Mouse (Mus musculus) cerebellum, postnatal 25 days (tissue): ENCODE measurements around the gene Aox1.
A peak's percentile ranks its signal among the peaks of the same experiment; 100 is the strongest.

Experiments used
- DNase-seq, 2 experiments: peaks; one replicate each; pipeline ENCODE4 v3.0.0; 2021; ENCODE audit warnings: mixed read lengths in 2 of 2

Gene Aox1

GRCm38 (mm10) chr1:58065606-58066005 lies 35.9 kb downstream of the Aox1 start:
- no peak for DNase-seq

- DNase-seq: no peak
These were observed 39.5 kb downstream of the Aox1 start for GRCm38 (mm10) chr1:58069181-58069580.

- no peak for DNase-seq
These were observed 40.4 kb downstream of the Aox1 start for GRCm38 (mm10) chr1:58070091-58070490.

- no peak for DNase-seq
These were observed 41.3 kb downstream of the Aox1 start for GRCm38 (mm10) chr1:58071006-58071405.

GRCm38 (mm10) chr1:58071509-58071908 lies 41.8 kb downstream of the Aox1 start:
- DNase-seq: no peak

GRCm38 (mm10) chr1:58072416-58072815 lies 42.7 kb downstream of the Aox1 start:
- no peak for DNase-seq

GRCm38 (mm10) chr1:58072991-58073730 lies 43.4 kb downstream of the Aox1 start:
- no peak for DNase-seq

- DNase-seq: no peak
These were observed 44.5 kb downstream of the Aox1 start for GRCm38 (mm10) chr1:58074266-58074665.

DNA sequence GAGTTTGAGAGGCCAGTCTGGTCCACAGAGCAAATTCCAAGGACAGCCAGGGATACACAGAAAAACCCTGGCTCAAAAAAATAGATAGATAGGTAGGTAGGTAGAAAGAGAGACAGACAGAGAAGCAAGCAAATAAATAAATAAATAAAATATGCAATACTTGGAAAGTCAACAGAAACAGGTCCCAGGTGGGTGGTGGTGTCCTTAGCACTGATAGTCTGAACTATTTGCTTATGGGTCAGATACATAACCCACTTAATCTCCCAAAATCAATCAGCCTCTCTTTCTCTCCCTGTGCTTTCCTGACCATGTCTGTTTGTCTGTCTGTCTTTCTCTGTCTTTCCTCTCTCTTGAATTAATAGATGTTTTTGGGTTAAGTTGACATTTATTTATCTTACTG lies 48.2 kb downstream of the Aox1 start:
- no peak for DNase-seq

- no peak for DNase-seq
These were observed 48.7 kb downstream of the Aox1 start for GRCm38 (mm10) chr1:58078390-58078789.

DNA sequence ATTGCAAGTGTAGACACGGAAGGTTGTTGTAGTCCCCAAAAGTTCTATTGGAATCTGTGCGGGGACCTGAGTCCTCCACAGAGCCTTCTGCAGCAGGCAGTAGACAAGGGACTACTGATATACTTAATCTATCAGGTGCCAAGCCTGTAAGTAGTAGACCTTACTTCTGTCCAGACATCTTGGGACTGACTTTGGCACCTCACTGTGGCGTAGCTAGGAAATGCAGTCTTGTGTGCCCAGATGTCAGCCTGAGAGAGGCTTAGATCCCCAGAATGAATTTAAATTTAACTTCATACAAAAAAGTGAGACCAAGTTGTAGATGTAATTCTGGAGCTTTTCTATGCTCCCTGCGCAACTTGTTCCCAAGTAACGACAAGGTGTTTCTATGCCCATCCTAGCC lies 50.0 kb downstream of the Aox1 start:
- peak in 1 of 2 experiments; percentile 33 for DNase-seq

GRCm38 (mm10) chr1:58080446-58080845 lies 50.7 kb downstream of the Aox1 start:
- no peak for DNase-seq

GRCm38 (mm10) chr1:58081356-58081755 lies 51.6 kb downstream of the Aox1 start:
- DNase-seq: no peak

- no peak for DNase-seq
These were observed 59.6 kb downstream of the Aox1 start for GRCm38 (mm10) chr1:58089316-58089715.

DNA sequence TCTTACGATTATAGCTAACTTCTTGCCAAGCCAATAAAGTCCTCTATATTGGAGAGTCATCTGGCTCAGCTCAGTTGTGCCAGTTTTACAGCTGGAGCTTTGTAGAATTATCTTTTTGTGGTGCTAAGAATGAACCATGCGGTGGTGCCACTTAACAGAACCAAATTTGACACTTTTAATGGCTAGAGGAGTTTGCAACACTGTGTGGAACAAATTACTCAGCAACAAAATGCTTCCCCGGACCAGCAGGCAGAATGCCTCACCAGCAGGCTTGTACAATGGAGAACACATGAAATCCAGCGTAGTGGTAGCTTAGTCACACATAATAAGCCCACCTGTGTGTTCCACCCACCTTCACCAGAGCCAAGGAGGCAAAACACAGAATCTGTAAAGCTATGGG lies 60.5 kb downstream of the Aox1 start:
- no peak for DNase-seq

- no peak for DNase-seq
These were observed 61.5 kb downstream of the Aox1 start for GRCm38 (mm10) chr1:58091213-58091612.

DNA sequence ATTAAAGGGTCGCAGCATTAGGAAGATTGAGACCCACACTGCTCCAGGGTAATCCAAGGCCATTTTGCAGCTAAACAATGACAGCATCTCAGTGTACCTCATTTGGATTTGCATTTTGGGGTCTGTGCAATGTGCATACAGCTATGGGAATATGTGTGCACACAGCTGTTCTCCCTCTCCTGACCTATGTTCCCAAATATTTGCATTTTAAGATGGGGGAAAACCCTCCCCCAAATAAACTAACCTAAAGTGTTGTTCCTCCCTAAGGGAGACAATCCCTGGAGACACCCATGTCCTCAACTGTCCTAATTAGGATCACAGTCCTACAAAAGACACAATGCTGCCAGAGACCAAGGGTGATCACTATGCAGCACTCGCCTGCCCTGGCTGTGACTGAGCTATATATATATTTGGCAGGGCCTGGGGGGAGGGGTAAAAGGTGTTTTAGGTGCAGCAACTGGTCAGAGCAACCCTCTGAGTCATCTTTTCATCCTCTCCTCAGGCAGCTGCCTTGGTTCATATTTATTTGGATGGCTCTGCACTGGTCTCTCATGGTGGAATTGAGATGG lies 62.3 kb downstream of the Aox1 start:
- DNase-seq: no peak

GRCm38 (mm10) chr1:58097338-58097737 lies 67.6 kb downstream of the Aox1 start:
- DNase-seq: no peak

DNA sequence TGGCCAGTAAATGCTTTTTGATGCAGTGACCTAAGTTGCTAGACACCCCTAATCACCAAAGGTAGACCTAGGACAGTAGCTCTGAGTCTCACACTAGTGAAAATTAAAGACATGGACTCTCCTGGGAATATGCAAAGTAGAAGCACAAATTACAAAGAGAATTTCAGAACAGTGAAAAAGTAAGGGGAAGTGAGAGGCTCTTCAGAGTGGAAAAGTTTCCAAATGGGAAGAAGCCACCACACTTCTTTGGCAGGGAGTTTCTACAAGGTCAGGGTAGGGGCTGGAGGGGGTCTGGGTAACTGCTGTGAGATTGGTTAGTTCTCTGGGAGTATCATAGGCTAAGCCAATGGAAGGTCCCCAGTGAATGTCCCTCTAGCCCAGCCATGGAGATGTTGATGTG lies 69.4 kb downstream of the Aox1 start:
- DNase-seq: no peak

GRCm38 (mm10) chr1:58101531-58102146 lies 71.9 kb downstream of the Aox1 start:
- DNase-seq: no peak

GRCm38 (mm10) chr1:58102494-58102893 lies 72.8 kb downstream of the Aox1 start:
- DNase-seq: no peak

GRCm38 (mm10) chr1:58105685-58106084 lies 76.0 kb downstream of the Aox1 start:
- no peak for DNase-seq

GRCm38 (mm10) chr1:58107066-58107465 lies 77.3 kb downstream of the Aox1 start:
- DNase-seq: no peak

DNA sequence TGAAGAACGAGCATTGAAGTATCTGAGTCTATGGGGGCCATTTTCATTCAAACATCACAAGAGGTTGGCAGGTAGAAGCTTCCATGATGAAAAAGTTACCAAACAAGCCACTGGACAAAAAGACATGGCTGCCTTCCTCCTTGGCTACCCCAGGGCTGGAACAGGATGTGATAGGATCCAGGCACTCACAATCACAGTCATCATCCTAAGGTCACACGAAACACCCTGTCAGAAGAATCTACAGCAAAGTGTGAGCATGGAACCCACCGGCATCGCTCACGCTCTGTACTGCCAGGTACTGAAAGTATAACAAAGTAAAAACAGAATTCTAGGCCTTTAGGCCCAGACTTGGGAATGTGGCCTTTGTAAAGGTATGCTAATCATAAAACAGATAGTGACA lies 80.5 kb downstream of the Aox1 start:
- DNase-seq: no peak
